In the genomic region with DNA sequence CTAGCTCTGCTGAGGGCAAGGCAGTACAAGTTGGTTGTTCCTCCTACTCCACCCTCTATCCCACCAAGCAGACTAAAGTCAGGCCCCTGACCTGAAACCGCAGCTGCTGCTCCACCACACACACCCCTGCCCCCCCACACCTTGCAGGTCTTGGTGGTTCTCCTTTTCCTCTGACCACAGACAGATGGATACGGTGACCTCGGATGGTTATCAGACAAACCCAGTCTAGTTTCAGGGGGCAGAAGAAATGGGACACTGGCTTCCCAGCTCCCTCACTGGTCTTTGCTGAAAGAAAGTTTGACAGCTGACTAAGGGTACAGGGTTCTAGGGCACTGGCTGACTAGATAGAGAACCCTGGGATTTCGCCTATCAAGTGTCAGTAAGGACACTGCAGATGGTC, we compare ENCODE assay signal across 37 mouse cellular contexts. TPM values are rescaled to one million over a fixed set of nuclear protein-coding genes. Genes with fewer than 3 reads are reported as not detected.
A peak's percentile ranks its signal among the peaks of the same experiment; 100 is the strongest.
DNase-seq lines count a peak whose midpoint lies in the region; ATAC-seq and TF ChIP-seq lines count a peak whose summit lies in the region.
"Had no signal": no experiment of that assay in that cellular context is flagged by ENCODE, and none has a peak within 500 bp of the region (broad histone marks: within the 10 kb centered on the region; RNA-seq: fewer than 3 reads in every experiment).

No protein-coding gene starts in this region.

- H3K9ac ChIP-seq in intestine, postnatal 0 days (ENCODE audit: low read depth, low read length): no peak overlapping the region
- no peak overlapping the region for H3K9ac ChIP-seq in hindbrain, embryonic 14.5 days
- H3K9ac ChIP-seq: hindbrain, embryonic 15.5 days had no signal

- peak; percentile 85 for DNase-seq in 416B (ENCODE audit: low read depth)
- peak; percentile 20 to 22 for DNase-seq in B cell, adult 2 months
- DNase-seq in cerebellum, postnatal 36 days: no peak
- DNase-seq in cerebellum, adult 2 months: no peak
- DNase-seq in hindbrain, embryonic 14.5 days (ENCODE audit: low spot score): no peak
- DNase-seq: adrenal gland, adult 8-10 months; cerebellum, adult 9-11 months; gastrocnemius, postnatal 14 days; heart, adult 18-20 months; heart, postnatal 4 days; lung, adult 18-20 months; lung, postnatal 4 days; right cerebral cortex, adult 18-20 months; spleen, adult 18-20 months; thymus, adult 18-20 months; thymus, postnatal 25 days had no signal

- H3K4me3 ChIP-seq in intestine, postnatal 0 days (ENCODE audit: low read depth, low read length): no peak overlapping the region
- no peak overlapping the region for H3K4me3 ChIP-seq in cerebellum, adult 2 months (replicated peaks; ENCODE audit: insufficient read depth, low read depth, low read length)
- H3K4me3 ChIP-seq in hindbrain, embryonic 14.5 days (replicated peaks; ENCODE audit: low read length): no peak overlapping the region
- H3K4me3 ChIP-seq: hindbrain, embryonic 15.5 days had no signal

- peak overlapping the region; percentile 90 for H3K27ac ChIP-seq in intestine, postnatal 0 days (ENCODE audit: low read depth, low read length)
- H3K27ac ChIP-seq in cerebellum, adult 2 months (ENCODE audit: insufficient read depth, low read length): no peak overlapping the region
- H3K27ac ChIP-seq in hindbrain, embryonic 14.5 days: no peak overlapping the region
- H3K27ac ChIP-seq: hindbrain, embryonic 15.5 days; stomach, postnatal 0 days had no signal

- H3K9me3 ChIP-seq in intestine, postnatal 0 days (ENCODE audit: control insufficient read depth): no peaks in the 10 kb centered on the region
- no peaks in the 10 kb centered on the region for H3K9me3 ChIP-seq in hindbrain, embryonic 14.5 days (ENCODE audit: control insufficient read depth, low read length)
- H3K9me3 ChIP-seq: hindbrain, embryonic 15.5 days had no signal

- no peaks in the 10 kb centered on the region for H3K36me3 ChIP-seq in intestine, postnatal 0 days (ENCODE audit: control insufficient read depth, insufficient read depth)
- H3K36me3 ChIP-seq in hindbrain, embryonic 14.5 days (replicated peaks; ENCODE audit: control insufficient read depth, insufficient read depth): no peaks in the 10 kb centered on the region
- H3K36me3 ChIP-seq: hindbrain, embryonic 15.5 days had no signal

- no peak for TF ChIP-seq POLR2A in cerebellum, adult 2 months (IDR thresholded peaks at IDR 0.05; ENCODE audit: borderline replicate concordance, insufficient read depth, low read length)

- peaks cover 15% of the 10 kb centered on the region for H3K4me1 ChIP-seq in intestine, postnatal 0 days (replicated peaks; ENCODE audit: control insufficient read depth, insufficient read depth, low read length)
- H3K4me1 ChIP-seq in cerebellum, adult 2 months (ENCODE audit: control insufficient read depth, insufficient read depth, low read length): peaks cover 4% of the 10 kb centered on the region; the same call in 1 of the 2 replicates
- 0 out of 2 replicates have a peak, but pooled peaks cover 3% of the 10 kb centered on the region for H3K4me1 ChIP-seq in hindbrain, embryonic 14.5 days (replicated peaks; ENCODE audit: control insufficient read depth, insufficient read depth, low read length)

- peak; percentile 61 for ATAC-seq in common myeloid progenitor, adult 5-6 weeks (replicated peaks; ENCODE audit: low read depth, poor library complexity, severe bottlenecking)
- ATAC-seq in intestine, postnatal 0 days: no peak
- no peak for ATAC-seq in hindbrain, embryonic 14.5 days (ENCODE audit: low FRiP score)
- ATAC-seq: activated CD4-positive, CD25-positive, alpha-beta regulatory T cell, adult 4 months; forebrain, embryonic 14.5 days; inflammation-experienced regulatory T-cells, adult 6 months; lung, postnatal 0 days; midbrain, embryonic 16.5 days had no signal

- no peaks in the 10 kb centered on the region for H3K27me3 ChIP-seq in intestine, postnatal 0 days (replicated peaks; ENCODE audit: control insufficient read depth, insufficient read depth, low read length)
- no peaks in the 10 kb centered on the region for H3K27me3 ChIP-seq in cerebellum, adult 2 months (ENCODE audit: control insufficient read depth, insufficient read depth, low read length)
- peaks cover 6% of the 10 kb centered on the region; the same call in 1 of the 2 replicates for H3K27me3 ChIP-seq in hindbrain, embryonic 14.5 days (ENCODE audit: control insufficient read depth, insufficient read depth, low read length)

- H3K4me2 ChIP-seq in intestine, postnatal 0 days (replicated peaks; ENCODE audit: low read depth): peak overlapping the region; percentile 51
- H3K4me2 ChIP-seq in hindbrain, embryonic 14.5 days (replicated peaks): no peak overlapping the region
- H3K4me2 ChIP-seq: heart, embryonic 11.5 days; hindbrain, embryonic 15.5 days had no signal

- no peak for TF ChIP-seq CTCF in intestine, postnatal 0 days (IDR thresholded peaks at IDR 0.05; ENCODE audit: low read depth)
- TF ChIP-seq CTCF in cerebellum, adult 2 months (IDR thresholded peaks at IDR 0.05; ENCODE audit: borderline replicate concordance, insufficient read depth, low read depth, low read length): no peak

- 56% methylated on average over 4 of the region's 4 CpGs for WGBS in intestine, postnatal 0 days
- 79% methylated on average over 4 of the region's 4 CpGs for WGBS in cerebellum, adult 2 months
- 79% methylated on average over 4 of the region's 4 CpGs for WGBS in hindbrain, embryonic 14.5 days

RNA-seq across cellular contexts. Expression of a gene that starts 0.7 kb away (rescaled TPM):
- not detected in 2 replicates for total RNA-seq in common myeloid progenitor, adult 5-6 weeks (2017)
- 34.0 and 37.6 TPM in 2 replicates for polyA plus RNA-seq in intestine, postnatal 0 days (2015; fragmentation: Nextera tagmentation; extraction: Ambion mirVana)
- 0.73 and 0.92 TPM in 2 replicates for polyA plus RNA-seq in cerebellum, adult 2 months (2012; rRNA removed)
- polyA plus RNA-seq in hindbrain, embryonic 14.5 days (2014; fragmentation: Nextera tagmentation; extraction: Ambion mirVana): not detected in 2 replicates
- total RNA-seq: adrenal gland, adult 8-10 months; gastrocnemius, postnatal 14 days; heart, adult 18-20 months; heart, postnatal 4 days; layer of hippocampus, postnatal 10 days; left cerebral cortex, adult 18-20 months; left cerebral cortex, postnatal 14 days; liver, adult 2 months; neutrophil, adult 5-6 weeks had no signal
- polyA plus RNA-seq: activated CD4-positive, CD25-positive, alpha-beta regulatory T cell, adult 4 months; embryonic facial prominence, embryonic 11.5 days; forebrain, embryonic 14.5 days; heart, embryonic 11.5 days; heart, embryonic 16.5 days; hindbrain, embryonic 15.5 days; inflammation-experienced regulatory T-cells, adult 6 months; limb, embryonic 11.5 days; liver, adult 2 months; lung, postnatal 0 days; midbrain, embryonic 16.5 days; neural tube, embryonic 11.5 days had no signal

RNA-seq across cellular contexts. Expression of a gene that starts 3.2 kb away (rescaled TPM):
- not detected in 2 replicates for total RNA-seq in common myeloid progenitor, adult 5-6 weeks (2017)
- 0.09 and 0.25 TPM in 2 replicates for polyA plus RNA-seq in intestine, postnatal 0 days (2015; fragmentation: Nextera tagmentation; extraction: Ambion mirVana)
- not detected in 2 replicates for polyA plus RNA-seq in cerebellum, adult 2 months (2012; rRNA removed)
- not detected in 2 replicates for polyA plus RNA-seq in hindbrain, embryonic 14.5 days (2014; fragmentation: Nextera tagmentation; extraction: Ambion mirVana)
- total RNA-seq: adrenal gland, adult 8-10 months; adrenal gland, postnatal 4 days; gastrocnemius, postnatal 14 days; heart, adult 18-20 months; heart, postnatal 4 days; layer of hippocampus, postnatal 10 days; left cerebral cortex, adult 18-20 months; left cerebral cortex, postnatal 14 days; liver, adult 2 months; neutrophil, adult 5-6 weeks had no signal
- polyA plus RNA-seq: activated CD4-positive, CD25-positive, alpha-beta regulatory T cell, adult 4 months; cortical plate, adult 2 months; embryonic facial prominence, embryonic 11.5 days; forebrain, embryonic 14.5 days; heart, embryonic 11.5 days; heart, embryonic 16.5 days; hindbrain, embryonic 15.5 days; inflammation-experienced regulatory T-cells, adult 6 months; limb, embryonic 11.5 days; liver, adult 2 months; midbrain, embryonic 16.5 days; neural tube, embryonic 11.5 days had no signal

RNA-seq across cellular contexts. Expression of a gene that starts 8.6 kb away (rescaled TPM):
- 0.37 and 0.82 TPM in 2 replicates for total RNA-seq in common myeloid progenitor, adult 5-6 weeks (2017)
- 51.9 and 59.4 TPM in 2 replicates for polyA plus RNA-seq in intestine, postnatal 0 days (2015; fragmentation: Nextera tagmentation; extraction: Ambion mirVana)
- polyA plus RNA-seq in cerebellum, adult 2 months (2012; rRNA removed): 423 and 427 TPM in 2 replicates
- 166 and 177 TPM in 2 replicates for polyA plus RNA-seq in hindbrain, embryonic 14.5 days (2014; fragmentation: Nextera tagmentation; extraction: Ambion mirVana)
- total RNA-seq: liver, adult 2 months had no signal

RNA-seq across cellular contexts. Expression of a gene that starts 8.8 kb away (rescaled TPM):
- total RNA-seq in common myeloid progenitor, adult 5-6 weeks (2017): not detected in 2 replicates
- 16.5 and 20.7 TPM in 2 replicates for polyA plus RNA-seq in intestine, postnatal 0 days (2015; fragmentation: Nextera tagmentation; extraction: Ambion mirVana)
- 0.76 and 0.80 TPM in 2 replicates for polyA plus RNA-seq in cerebellum, adult 2 months (2012; rRNA removed)
- polyA plus RNA-seq in hindbrain, embryonic 14.5 days (2014; fragmentation: Nextera tagmentation; extraction: Ambion mirVana): 0.59 TPM in 1 of 2 replicates, not detected in the other
- total RNA-seq: adrenal gland, adult 8-10 months; adrenal gland, postnatal 4 days; gastrocnemius, postnatal 14 days; heart, adult 18-20 months; heart, postnatal 4 days; layer of hippocampus, postnatal 10 days; left cerebral cortex, adult 18-20 months; liver, adult 2 months had no signal
- polyA plus RNA-seq: activated CD4-positive, CD25-positive, alpha-beta regulatory T cell, adult 4 months; embryonic facial prominence, embryonic 11.5 days; forebrain, embryonic 14.5 days; heart, embryonic 11.5 days; heart, embryonic 16.5 days; inflammation-experienced regulatory T-cells, adult 6 months; limb, embryonic 11.5 days; liver, adult 2 months; neural tube, embryonic 11.5 days had no signal

RNA-seq across cellular contexts. Expression of a gene that starts 8.9 kb away (rescaled TPM):
- 486 and 513 TPM in 2 replicates for total RNA-seq in common myeloid progenitor, adult 5-6 weeks (2017)
- 453 and 466 TPM in 2 replicates for polyA plus RNA-seq in intestine, postnatal 0 days (2015; fragmentation: Nextera tagmentation; extraction: Ambion mirVana)
- polyA plus RNA-seq in cerebellum, adult 2 months (2012; rRNA removed): 647 and 663 TPM in 2 replicates
- polyA plus RNA-seq in hindbrain, embryonic 14.5 days (2014; fragmentation: Nextera tagmentation; extraction: Ambion mirVana): 382 and 411 TPM in 2 replicates

Comparison
In these comparisons a context has a peak if more than half of its experiments do, and no peak if none do; other contexts are left out.
1. DNase-seq: peak in 416B (single experiment) and B cell, adult 2 months (2 of 2); none in cerebellum, postnatal 36 days (0 of 2), cerebellum, adult 2 months (0 of 2) and hindbrain, embryonic 14.5 days (single experiment).
2. RNA of a gene that starts 0.7 kb away (polyA plus RNA-seq): 34.0 to 37.6 TPM in intestine, postnatal 0 days; 0.73 to 0.92 TPM in cerebellum, adult 2 months and not detected in hindbrain, embryonic 14.5 days; every median in the first group is over 10 times any median in the second.